Mouse (Mus musculus): ENCODE measurements around the gene Phf2.

Gene Phf2

GRCm38 (mm10) chr13:48870771-48871731, at the start of gene Phf2:
TSS of gene Phf2 (minus strand) at chr13:48871119.
- no peak for TF ChIP-seq GATA4 (IDR thresholded peaks at IDR 0.05; ENCODE audit: insufficient replicate concordance, low read length)

DNA sequence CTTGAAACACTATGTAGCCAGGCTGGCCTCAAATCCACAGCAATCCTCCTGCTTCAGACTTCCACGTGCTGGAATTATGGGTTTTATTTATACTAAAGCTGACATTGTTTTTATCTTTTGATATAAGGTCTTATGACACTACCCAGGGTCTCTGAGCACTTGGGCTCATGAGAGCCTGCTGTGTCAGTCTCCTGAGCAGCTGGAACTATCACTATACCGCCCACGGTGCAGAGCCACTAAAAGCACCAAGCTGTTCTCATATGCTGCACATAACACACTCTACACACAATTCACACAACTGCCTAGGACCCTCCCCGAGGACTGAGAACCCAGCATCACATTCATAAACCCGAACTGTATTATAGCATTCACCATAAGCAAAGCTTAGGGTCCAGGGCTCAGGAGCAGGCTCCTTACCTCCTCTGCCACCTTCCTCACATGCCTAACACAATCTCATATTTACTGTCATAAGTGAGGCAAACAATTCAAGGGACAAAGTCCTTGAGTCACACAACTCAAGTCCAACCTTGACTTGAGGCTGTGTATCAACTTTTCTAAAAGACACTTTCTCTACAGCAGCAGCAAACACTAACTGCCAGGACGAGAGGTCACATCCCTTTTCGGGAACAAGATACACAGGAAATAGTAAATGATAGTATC, 49.0 kb upstream of the Phf2 start:
- TF ChIP-seq GATA4 (IDR thresholded peaks at IDR 0.05; ENCODE audit: insufficient replicate concordance, low read length): no peak

DNA sequence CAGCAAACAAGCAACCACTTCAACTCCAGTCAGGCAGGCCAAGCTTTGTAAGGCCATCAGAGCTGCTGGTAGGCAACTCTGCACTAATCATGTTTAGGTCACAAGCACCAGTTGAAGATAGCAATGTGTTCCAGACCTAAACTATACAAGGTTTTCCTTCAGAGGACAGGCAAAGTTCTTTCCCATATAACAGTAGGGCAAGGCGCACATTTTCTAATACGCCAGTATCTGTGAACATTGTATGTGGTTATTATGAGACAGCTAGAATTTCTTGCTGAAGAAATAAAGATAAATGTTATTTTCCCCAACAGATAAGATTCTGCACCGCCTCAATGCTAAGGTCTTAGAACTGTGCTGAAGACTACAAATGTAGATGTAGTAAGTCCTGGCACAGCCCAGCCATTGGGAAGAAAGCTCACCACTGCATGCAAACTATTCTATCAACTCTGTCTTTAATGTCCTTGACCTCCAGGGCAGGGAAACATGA, 46.2 kb upstream of the Phf2 start:
- no peak for TF ChIP-seq GATA4 (IDR thresholded peaks at IDR 0.05; ENCODE audit: insufficient replicate concordance, low read length)

- no peak for TF ChIP-seq GATA4 (IDR thresholded peaks at IDR 0.05; ENCODE audit: insufficient replicate concordance, low read length)
Measured at GRCm38 (mm10) chr13:48913680-48914079, 42.8 kb upstream of the Phf2 start.

GRCm38 (mm10) chr13:48913141-48913540, 42.2 kb upstream of the Phf2 start:
- no peak for TF ChIP-seq GATA4 (IDR thresholded peaks at IDR 0.05; ENCODE audit: insufficient replicate concordance, low read length)

DNA sequence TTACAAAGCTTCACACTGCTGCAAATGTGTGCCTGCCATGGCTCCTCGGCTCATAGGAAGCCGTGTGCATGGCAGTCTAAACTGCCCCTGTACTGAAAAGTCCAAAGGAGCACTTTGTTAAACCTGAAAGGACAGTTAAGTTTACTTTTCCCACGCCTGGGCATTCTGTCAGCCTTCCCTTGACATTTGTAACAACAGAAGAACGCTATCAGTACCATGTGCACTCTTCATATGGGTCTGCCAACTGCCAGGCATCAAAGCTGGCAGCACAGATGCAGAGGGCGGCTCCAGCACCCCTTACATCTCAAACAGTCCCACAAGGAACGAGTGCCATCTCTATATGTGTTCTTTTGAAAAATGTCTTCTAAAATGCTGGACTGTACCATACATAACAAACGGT, 40.5 kb upstream of the Phf2 start:
- peak; percentile 38; the same call in 1 of the 2 replicates for TF ChIP-seq GATA4 (IDR thresholded peaks at IDR 0.05; ENCODE audit: insufficient replicate concordance, low read length)

DNA sequence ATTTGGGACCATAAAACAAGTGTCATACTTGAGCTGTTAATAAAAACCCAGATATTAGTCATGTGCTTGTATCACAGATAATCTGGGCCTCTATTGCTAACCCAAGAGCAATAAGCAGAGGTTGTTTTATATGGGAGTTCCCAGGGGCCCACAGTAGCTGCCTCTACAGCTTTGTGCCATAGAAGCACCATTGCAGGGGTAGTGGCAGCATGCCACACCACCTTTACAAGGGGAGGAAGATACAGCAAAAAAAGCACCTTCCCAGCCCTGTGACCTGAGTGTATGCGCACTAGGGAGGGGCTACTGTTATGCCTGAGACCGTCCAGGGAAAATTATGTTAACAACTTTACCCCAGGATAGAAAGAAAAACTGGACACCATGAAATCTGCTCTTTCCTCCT, 34.5 kb upstream of the Phf2 start:
- TF ChIP-seq GATA4 (IDR thresholded peaks at IDR 0.05; ENCODE audit: insufficient replicate concordance, low read length): no peak

- no peak for TF ChIP-seq GATA4 (IDR thresholded peaks at IDR 0.05; ENCODE audit: insufficient replicate concordance, low read length)
Measured at GRCm38 (mm10) chr13:48895376-48895775, 24.5 kb upstream of the Phf2 start.

- no peak for TF ChIP-seq GATA4 (IDR thresholded peaks at IDR 0.05; ENCODE audit: insufficient replicate concordance, low read length)
Measured at GRCm38 (mm10) chr13:48890260-48890960, 19.5 kb upstream of the Phf2 start.

DNA sequence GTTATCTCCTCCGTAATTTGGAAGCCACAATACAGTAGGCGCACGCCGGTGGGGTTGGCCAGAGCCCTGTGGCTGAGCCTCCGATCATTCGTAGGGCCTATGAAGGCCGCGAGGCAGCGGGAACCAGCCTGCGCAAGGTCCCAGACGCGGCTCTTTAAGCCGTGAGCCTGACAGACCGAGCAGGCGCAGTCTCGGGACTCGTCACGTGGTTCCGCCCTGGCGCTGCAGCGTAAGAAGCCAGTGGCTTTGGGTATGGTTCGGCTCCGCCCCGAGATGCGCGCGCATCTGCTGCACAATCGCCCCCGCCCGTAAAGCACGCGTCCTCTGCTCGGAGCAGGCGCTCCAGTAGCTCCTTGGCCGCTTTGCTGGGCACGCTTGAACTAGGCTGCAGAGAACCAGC, 7.6 kb upstream of the Phf2 start:
- TF ChIP-seq GATA4 (IDR thresholded peaks at IDR 0.05; ENCODE audit: insufficient replicate concordance, low read length): peak; percentile 73; the same call in 1 of the 2 replicates

DNA sequence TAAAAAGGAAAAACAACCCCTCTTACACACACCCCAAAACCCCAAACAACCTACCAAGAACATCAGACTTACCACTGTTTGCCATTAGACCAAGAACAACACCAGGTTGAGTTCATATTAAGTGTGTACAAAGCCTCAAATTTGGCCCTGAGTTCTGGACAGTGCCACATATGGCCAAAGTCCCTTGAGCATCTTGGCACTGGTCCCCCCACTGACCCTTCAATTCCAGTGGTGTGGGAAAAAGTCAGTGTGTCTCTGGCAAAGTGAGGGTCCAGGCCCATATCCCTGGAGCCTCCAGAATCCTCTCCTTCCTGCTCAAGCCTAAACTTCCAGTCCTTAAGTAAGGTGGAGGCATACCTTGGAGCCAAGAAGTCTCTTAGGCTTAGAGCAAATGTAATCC, 6.9 kb upstream of the Phf2 start:
- TF ChIP-seq GATA4 (IDR thresholded peaks at IDR 0.05; ENCODE audit: insufficient replicate concordance, low read length): no peak

DNA sequence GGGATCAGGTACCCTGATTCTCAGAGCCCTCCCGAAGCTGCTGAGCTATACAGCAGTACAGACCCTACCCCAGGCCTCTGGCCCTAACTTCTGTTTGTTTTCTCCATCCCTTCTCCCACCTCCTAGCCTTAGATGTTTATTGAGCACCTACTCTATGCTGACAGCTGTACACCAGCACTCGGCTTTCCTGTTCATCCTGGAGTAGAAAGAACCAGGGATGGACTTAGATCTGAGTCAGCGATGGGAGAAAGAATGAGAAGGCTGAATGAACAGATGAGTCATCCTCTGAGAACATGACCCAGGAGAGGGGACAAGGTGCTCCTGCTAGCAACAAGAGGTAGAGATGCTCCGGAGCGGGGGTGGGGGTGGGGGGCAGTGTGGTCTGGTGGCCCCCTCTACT, 1.8 kb upstream of the Phf2 start:
- TF ChIP-seq GATA4 (IDR thresholded peaks at IDR 0.05; ENCODE audit: insufficient replicate concordance, low read length): no peak

- no peak for TF ChIP-seq GATA4 (IDR thresholded peaks at IDR 0.05; ENCODE audit: insufficient replicate concordance, low read length)
Measured at GRCm38 (mm10) chr13:48871887-48872606, 1.1 kb upstream of the Phf2 start.

- TF ChIP-seq GATA4 (IDR thresholded peaks at IDR 0.05; ENCODE audit: insufficient replicate concordance, low read length): no peak
Measured at GRCm38 (mm10) chr13:48869950-48870770, 759 bp downstream of the Phf2 start.

All from liver, adult (tissue).